Mouse (Mus musculus): ENCODE measurements around the gene Gnl1. TPM values are rescaled to one million over a fixed set of nuclear protein-coding genes. Genes with fewer than 3 reads are reported as not detected.
"Not testable (repeated sequence)": the region's sequence is repeated elsewhere in the genome, so short reads cannot be mapped to it uniquely, and the experiment has no call there.

The Gnl1 gene
- polyA plus RNA-seq, 1 experiment from 2014 or later: 42.4 TPM

- DNase-seq (ENCODE audit: low spot score): peak; percentile 79
Measured at GRCm38 (mm10) chr17:35994175-35994878, 14.7 kb downstream of the Gnl1 start.

GRCm38 (mm10) chr17:35994879-35995240 lies 15.2 kb downstream of the Gnl1 start:
- peak; percentile 14 for DNase-seq (ENCODE audit: low spot score)

- peak; percentile 98 for DNase-seq (ENCODE audit: low spot score)
Measured at GRCm38 (mm10) chr17:35996949-35997348, 17.3 kb downstream of the Gnl1 start.

GRCm38 (mm10) chr17:35997713-35998510 lies 18.3 kb downstream of the Gnl1 start:
- DNase-seq (ENCODE audit: low spot score): peak; percentile 41

- peak; percentile 53 for DNase-seq (ENCODE audit: low spot score)
Measured at GRCm38 (mm10) chr17:35998545-35999305, 19.1 kb downstream of the Gnl1 start.

GRCm38 (mm10) chr17:35999356-35999755 lies 19.7 kb downstream of the Gnl1 start:
- DNase-seq (ENCODE audit: low spot score): peak; percentile 96

- DNase-seq (ENCODE audit: low spot score): no peak
Measured at GRCm38 (mm10) chr17:36000349-36000748, 20.7 kb downstream of the Gnl1 start.

- peak; percentile 46 for DNase-seq (ENCODE audit: low spot score)
Measured at GRCm38 (mm10) chr17:36001121-36001897, 21.7 kb downstream of the Gnl1 start.

GRCm38 (mm10) chr17:36001966-36002365 lies 22.3 kb downstream of the Gnl1 start:
- DNase-seq (ENCODE audit: low spot score): peak; percentile 28

- no peak for DNase-seq (ENCODE audit: low spot score)
Measured at GRCm38 (mm10) chr17:36003331-36003730, 23.7 kb downstream of the Gnl1 start.

- DNase-seq (ENCODE audit: low spot score): not testable (repeated sequence)
Measured at GRCm38 (mm10) chr17:36004409-36004808, 24.8 kb downstream of the Gnl1 start.

GRCm38 (mm10) chr17:36014977-36015376 lies 35.3 kb downstream of the Gnl1 start:
- DNase-seq (ENCODE audit: low spot score): no peak

GRCm38 (mm10) chr17:36017046-36017445 lies 37.4 kb downstream of the Gnl1 start:
- DNase-seq (ENCODE audit: low spot score): no peak

- DNase-seq (ENCODE audit: low spot score): no peak
Measured at GRCm38 (mm10) chr17:36018979-36019378, 39.3 kb downstream of the Gnl1 start.

- DNase-seq (ENCODE audit: low spot score): no peak
Measured at GRCm38 (mm10) chr17:36019519-36019918, 39.9 kb downstream of the Gnl1 start.

- DNase-seq (ENCODE audit: low spot score): peak; percentile 91
Measured at GRCm38 (mm10) chr17:36020191-36021073, 40.8 kb downstream of the Gnl1 start, which contains the start of gene H2-T24. TSS of gene H2-T24 (minus strand) at chr17:36020560.

- no peak for DNase-seq (ENCODE audit: low spot score)
Measured at GRCm38 (mm10) chr17:36021309-36021708, 41.7 kb downstream of the Gnl1 start.

- DNase-seq (ENCODE audit: low spot score): no peak
Measured at GRCm38 (mm10) chr17:36022098-36022497, 42.4 kb downstream of the Gnl1 start.

- no peak for DNase-seq (ENCODE audit: low spot score)
Measured at GRCm38 (mm10) chr17:36022922-36023321, 43.3 kb downstream of the Gnl1 start.

All from thymus, postnatal 0 days (tissue).